Mouse (Mus musculus): ENCODE results near the gene Msx1.
A peak's percentile ranks its signal among the peaks of the same experiment; 100 is the strongest.

Gene Msx1

GRCm38 (mm10) chr5:37784847-37785391, 39.5 kb downstream of the Msx1 start:
- DNase-seq: no peak

- DNase-seq: peak; percentile 19
These were observed 41.1 kb downstream of the Msx1 start for GRCm38 (mm10) chr5:37783306-37783705.

DNA sequence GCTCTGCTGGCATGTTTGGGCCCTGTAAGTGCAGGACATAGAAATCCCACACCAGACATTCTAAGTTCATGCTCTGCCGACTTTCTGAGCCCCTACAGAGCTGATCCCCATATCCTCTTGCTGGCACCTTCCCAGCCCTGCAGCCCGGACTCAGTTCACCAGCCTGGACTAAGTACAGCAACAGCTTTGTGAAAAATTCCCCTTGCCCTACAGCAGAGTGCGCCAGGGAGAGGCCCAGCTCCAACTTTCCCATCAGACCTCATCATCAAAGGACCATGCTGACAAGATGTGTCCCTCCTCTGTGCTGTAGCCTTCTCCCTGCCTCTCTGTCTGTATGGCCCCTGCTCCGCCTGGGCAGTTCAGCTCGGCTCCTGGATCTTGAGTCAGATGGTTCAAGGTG, 48.7 kb downstream of the Msx1 start:
- DNase-seq: no peak

- DNase-seq: no peak
These were observed 50.4 kb downstream of the Msx1 start for GRCm38 (mm10) chr5:37774011-37774410.

DNA sequence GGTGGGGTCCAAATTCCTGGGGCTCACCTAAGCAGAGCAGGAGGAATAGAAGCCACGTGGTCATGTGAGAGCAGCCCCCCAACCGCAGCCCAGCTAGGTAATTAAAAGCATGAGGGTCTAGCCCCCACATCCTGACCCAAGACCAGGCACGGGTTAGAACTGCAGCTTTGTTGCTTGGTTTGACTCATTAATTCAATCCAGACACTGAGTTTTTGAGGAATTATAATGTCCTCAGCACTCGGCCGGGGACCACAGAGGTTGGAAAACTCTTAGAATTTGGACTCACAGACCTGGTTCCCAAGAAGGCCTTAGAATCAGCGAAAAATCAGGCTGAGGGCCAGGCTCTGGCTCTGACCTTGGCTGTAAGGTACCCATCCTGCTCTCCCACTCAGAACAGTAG, 53.5 kb downstream of the Msx1 start:
- DNase-seq: no peak
